Mouse (Mus musculus): ENCODE data around the gene Ngb. TPM values are rescaled to one million over a fixed set of nuclear protein-coding genes. Genes with fewer than 3 reads are reported as not detected.

Gene Ngb
- polyA plus RNA-seq, 1 experiment from 2014 or later = 2.0 TPM

- no peak for ATAC-seq (ENCODE audit: insufficient number of reproducible peaks, insufficient read depth, low FRiP score, low read depth)
- Histone ChIP-seq H3K27ac (ENCODE audit: low read length) (no peak overlapping the region), H3K4me3 (ENCODE audit: low read depth, low read length) (no peak overlapping the region), H3K4me2 (replicated peaks; ENCODE audit: low read depth, low read length) (no peak overlapping the region), H3K9ac (replicated peaks; ENCODE audit: low read depth, low read length) (no peak overlapping the region), H3K4me1 (ENCODE audit: control insufficient read depth, insufficient read depth, low read length) (no peaks in the 10 kb centered on the region), H3K36me3 (ENCODE audit: control insufficient read depth, insufficient read depth, low read length) (no peaks in the 10 kb centered on the region), H3K27me3 (ENCODE audit: control insufficient read depth, insufficient read depth, low read length) (no peaks in the 10 kb centered on the region), H3K9me3 (ENCODE audit: control insufficient read depth, low read depth, low read length) (no peaks in the 10 kb centered on the region)
- 24% methylated on average over 16 of the region's 16 CpGs for WGBS
These were observed 49.5 kb downstream of the Ngb start for GRCm38 (mm10) chr12:87052661-87053321.

- Histone ChIP-seq H3K9me3 (ENCODE audit: control insufficient read depth, low read depth, low read length) (no peaks in the 10 kb centered on the region), H3K27me3 (ENCODE audit: control insufficient read depth, insufficient read depth, low read length) (no peaks in the 10 kb centered on the region), H3K36me3 (ENCODE audit: control insufficient read depth, insufficient read depth, low read length) (no peaks in the 10 kb centered on the region), H3K27ac (ENCODE audit: low read length) (no peak overlapping the region), H3K9ac (replicated peaks; ENCODE audit: low read depth, low read length) (no peak overlapping the region), H3K4me1 (ENCODE audit: control insufficient read depth, insufficient read depth, low read length) (0 out of 2 replicates have a peak, but pooled peaks cover 3% of the 10 kb centered on the region), H3K4me3 (ENCODE audit: low read depth, low read length) (no peak overlapping the region), H3K4me2 (replicated peaks; ENCODE audit: low read depth, low read length) (no peak overlapping the region)
- WGBS = 46% methylated on average over 3 of the region's 3 CpGs
- no peak for ATAC-seq (ENCODE audit: insufficient number of reproducible peaks, insufficient read depth, low FRiP score, low read depth)
These were observed 54.8 kb downstream of the Ngb start for GRCm38 (mm10) chr12:87047536-87047935.

Other genes with a start within 250 kb of the Ngb start
- gene Irf2bpl, start 217.7 kb downstream of the Ngb start, polyA plus RNA-seq (2014; fragmentation: Nextera tagmentation; extraction: Ambion mirVana) = 18.2 and 21.6 TPM in 2 replicates
- 20.9 and 22.3 TPM in 2 replicates for gene Cipc, start 155.5 kb downstream of the Ngb start, polyA plus RNA-seq (2014; fragmentation: Nextera tagmentation; extraction: Ambion mirVana)
- gene Zdhhc22, start 112.1 kb downstream of the Ngb start, polyA plus RNA-seq (2014; fragmentation: Nextera tagmentation; extraction: Ambion mirVana) = 0.32 and 0.61 TPM in 2 replicates
- gene Tmem63c, start 81.2 kb downstream of the Ngb start, polyA plus RNA-seq (2014; fragmentation: Nextera tagmentation; extraction: Ambion mirVana) = 0.77 and 1.3 TPM in 2 replicates
- 44.2 and 48.0 TPM in 2 replicates for gene Gstz1, start 44.6 kb upstream of the Ngb start, polyA plus RNA-seq (2014; fragmentation: Nextera tagmentation; extraction: Ambion mirVana)
- 17.4 and 18.7 TPM in 2 replicates for gene Pomt2, start 45.4 kb upstream of the Ngb start, polyA plus RNA-seq (2014; fragmentation: Nextera tagmentation; extraction: Ambion mirVana)
- gene Samd15, start 97.2 kb upstream of the Ngb start, polyA plus RNA-seq (2014; fragmentation: Nextera tagmentation; extraction: Ambion mirVana) = 1.1 and 2.4 TPM in 2 replicates
- gene Tmed8, start 97.9 kb upstream of the Ngb start, polyA plus RNA-seq (2014; fragmentation: Nextera tagmentation; extraction: Ambion mirVana) = 3.0 and 3.4 TPM in 2 replicates
- gene Noxred1, start 136.2 kb upstream of the Ngb start, polyA plus RNA-seq (2014; fragmentation: Nextera tagmentation; extraction: Ambion mirVana) = 0.67 and 0.78 TPM in 2 replicates
- 47.2 and 48.3 TPM in 2 replicates for gene Vipas39, start 163.7 kb upstream of the Ngb start, polyA plus RNA-seq (2014; fragmentation: Nextera tagmentation; extraction: Ambion mirVana)
- 176 and 187 TPM in 2 replicates for gene Ahsa1, start 163.9 kb upstream of the Ngb start, polyA plus RNA-seq (2014; fragmentation: Nextera tagmentation; extraction: Ambion mirVana)
- gene Ism2, start 197.2 kb upstream of the Ngb start, polyA plus RNA-seq (2014; fragmentation: Nextera tagmentation; extraction: Ambion mirVana) = 0.29 and 0.57 TPM in 2 replicates

All from stomach, embryonic 14.5 days (tissue).